Mouse (Mus musculus) small intestine, adult 2 months (tissue): ENCODE measurements around the gene Vegfd. TPM values are rescaled to one million over a fixed set of nuclear protein-coding genes. Genes with fewer than 3 reads are reported as not detected.

Source experiments
- H3K27ac ChIP-seq: fragments of 200-500 bp; 2 replicates; pipeline ENCODE4 v1.5.1; 2012; ENCODE audit warnings: low read depth, low read length, control low read depth, inconsistent platforms; ENCODE audit not compliant: insufficient read depth
- H3K27me3 ChIP-seq: fragments of 200-500 bp; 2 replicates; pipeline ENCODE4 v1.6.1; 2012; ENCODE audit warnings: mild to moderate bottlenecking, moderate library complexity, low read length, inconsistent platforms; ENCODE audit not compliant: control insufficient read depth, insufficient read depth
- H3K36me3 ChIP-seq: fragments of 200-500 bp; 2 replicates; pipeline ENCODE4 v1.6.1; 2012; ENCODE audit warnings: mild to moderate bottlenecking, low read length, control low read depth, inconsistent platforms; ENCODE audit not compliant: control insufficient read depth, insufficient read depth
- H3K4me1 ChIP-seq: fragments of 200-500 bp; 2 replicates; pipeline ENCODE4 v1.6.1; 2012; ENCODE audit warnings: low read length, inconsistent platforms, mixed read lengths; ENCODE audit not compliant: control insufficient read depth, insufficient read depth, insufficient read length
- H3K4me3 ChIP-seq: fragments of 200-500 bp; 2 replicates; pipeline ENCODE4 v1.5.1; 2012; ENCODE audit warnings: low read depth, mild to moderate bottlenecking, control low read depth, inconsistent platforms, low read length, moderate library complexity
- CTCF ChIP-seq: fragments of 200-500 bp; IDR thresholded peaks from 2 replicates; pipeline ENCODE4 v1.5.1; 2012; ENCODE audit warnings: low read depth, mild to moderate bottlenecking, control low read depth, inconsistent platforms, low read length, moderate library complexity, mixed read lengths; ENCODE audit not compliant: insufficient replicate concordance, insufficient read length; ENCODE audit errors: extremely low read depth
- POLR2A ChIP-seq: fragments of 200-500 bp; IDR thresholded peaks from 2 replicates; pipeline ENCODE4 v1.6.1; 2012; ENCODE audit warnings: low read depth, mild to moderate bottlenecking, control low read depth, inconsistent platforms, low read length, moderate library complexity
- WGBS: fragments of 180-500 bp; shearing (Covaris S2); methylation state at CpG from one replicate; pipeline ENCODE4 v1.1.7; 2018; 5-methylcytosine and 5-hydroxymethylcytosine counted together
- polyA plus RNA-seq: library from polyadenylated mRNA; depleted of rRNA; stranded (reverse); fragments of >200 nt; gene quantifications from 2 replicates; pipeline ENCODE4 v1.2.3, GENCODE M21; 2012; rRNA removed

Gene Vegfd
- polyA plus RNA-seq, result 0.36 and 0.46 TPM in 2 replicates

DNA sequence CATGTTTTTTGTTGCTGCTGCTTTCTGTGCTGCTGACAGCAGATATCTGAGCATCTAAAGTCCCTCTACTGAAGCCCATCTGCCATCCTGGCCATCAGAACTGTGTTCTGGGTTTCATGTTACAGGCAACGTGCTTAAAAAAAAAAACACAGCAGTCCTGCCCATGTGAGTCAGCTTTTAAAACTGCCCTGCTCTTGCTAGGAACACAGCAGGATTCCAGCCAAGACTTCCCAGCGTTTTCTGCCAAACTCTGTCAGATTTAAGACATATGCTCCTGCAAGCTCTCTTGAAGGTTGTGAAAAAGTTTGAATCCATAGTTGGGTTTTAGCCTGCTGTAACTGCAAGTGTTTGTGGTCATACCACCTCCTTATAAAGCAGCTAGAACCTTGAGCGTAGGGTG, at the start of gene Vegfd:
Gene Vegfd, plus strand, starts transcription at position 298 of the 400 bp plus-strand sequence.
- no peaks in the 10 kb centered on the region for H3K27me3 ChIP-seq
- H3K4me3 ChIP-seq, result no peak within 1 kb of the TSS
- H3K4me1 ChIP-seq, result no peaks in the 10 kb centered on the region
- 34% methylated on average over 3 of the region's 3 CpGs for WGBS
- H3K27ac ChIP-seq, result no peak within 1 kb of the TSS
- TF ChIP-seq CTCF (no peak), POLR2A (no peak)
- no peaks in the 10 kb centered on the region for H3K36me3 ChIP-seq

DNA sequence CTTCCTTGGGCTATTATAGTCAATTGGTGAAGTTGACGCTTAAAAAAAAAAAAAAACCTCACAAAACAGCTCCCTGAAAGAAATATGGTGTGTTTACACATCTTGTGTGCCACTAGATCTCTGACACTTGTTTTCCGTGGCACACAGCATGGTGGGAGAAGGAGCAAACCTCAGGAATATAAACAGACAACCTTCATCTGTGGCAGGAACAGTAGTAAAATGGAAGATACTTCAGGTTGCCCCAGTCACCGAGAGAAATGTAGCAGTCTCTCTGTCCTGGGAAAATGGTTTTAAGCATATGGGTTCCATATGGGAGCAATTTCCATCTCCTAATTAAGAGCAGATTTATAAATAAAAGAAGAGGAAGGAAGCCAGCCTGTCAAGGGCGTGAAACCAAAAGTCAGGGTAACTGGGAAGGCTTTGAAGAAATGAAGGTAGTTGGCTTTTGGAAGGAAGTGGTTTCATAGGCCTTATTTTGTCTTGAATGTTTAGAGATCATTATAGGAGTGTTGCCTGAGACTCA, 49.7 kb upstream of the Vegfd start:
- no peaks in the 10 kb centered on the region for H3K4me1 ChIP-seq
- no peaks in the 10 kb centered on the region for H3K27me3 ChIP-seq
- H3K4me3 ChIP-seq, result no peak overlapping the region
- WGBS, result 82% methylated on average over 4 of the region's 4 CpGs
- no peaks in the 10 kb centered on the region for H3K36me3 ChIP-seq
- no peak for TF ChIP-seq POLR2A
- no peak for TF ChIP-seq CTCF
- H3K27ac ChIP-seq, result no peak overlapping the region

DNA sequence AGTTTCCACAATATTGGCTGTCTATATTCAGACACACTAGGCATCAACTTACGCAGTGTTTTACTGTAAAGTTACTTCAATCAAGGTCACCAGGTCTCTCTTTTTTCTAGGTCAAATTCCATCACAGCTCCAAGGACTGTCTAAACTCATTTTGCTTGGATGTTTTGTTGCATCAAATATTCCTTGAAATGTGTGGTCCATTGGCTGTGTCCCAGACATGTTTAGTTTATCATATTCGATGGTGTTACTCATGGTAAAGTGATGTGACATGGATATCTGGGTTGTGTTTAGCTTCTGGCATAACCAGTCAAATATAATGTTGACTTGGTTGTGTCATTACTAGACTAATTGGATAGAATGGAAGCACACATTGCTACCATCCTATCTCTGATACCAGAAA, 42.8 kb upstream of the Vegfd start:
- Histone ChIP-seq H3K36me3 (no peaks in the 10 kb centered on the region), H3K27me3 (no peaks in the 10 kb centered on the region), H3K4me3 (no peak overlapping the region), H3K4me1 (no peaks in the 10 kb centered on the region), H3K27ac (no peak overlapping the region)
- 87% methylated on average over 2 of the region's 2 CpGs for WGBS
- no peak for TF ChIP-seq CTCF
- no peak for TF ChIP-seq POLR2A

DNA sequence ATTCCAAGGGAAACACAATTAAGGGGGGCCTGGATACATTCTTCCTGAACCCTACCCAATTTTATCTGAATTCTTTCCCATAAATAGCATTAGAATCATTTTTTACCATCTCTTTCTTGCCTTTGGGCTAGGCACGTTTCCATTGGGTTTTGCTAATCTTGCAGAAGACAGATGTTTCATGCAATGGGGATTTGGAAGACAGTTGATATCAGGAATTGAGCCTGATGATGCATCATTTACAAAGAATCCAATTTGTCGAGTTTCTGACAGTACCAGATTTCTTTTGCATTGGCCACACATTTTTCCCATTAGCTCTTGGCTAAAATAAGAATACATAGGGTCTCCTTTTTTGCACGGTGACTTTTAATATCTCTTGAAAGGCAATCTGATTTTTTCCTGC, 42.4 kb upstream of the Vegfd start:
- Histone ChIP-seq H3K36me3 (no peaks in the 10 kb centered on the region), H3K27me3 (no peaks in the 10 kb centered on the region), H3K27ac (no peak overlapping the region), H3K4me1 (no peaks in the 10 kb centered on the region), H3K4me3 (no peak overlapping the region)
- TF ChIP-seq POLR2A, result no peak
- TF ChIP-seq CTCF, result no peak
- WGBS, result 79% methylated on average over 3 of the region's 3 CpGs

DNA sequence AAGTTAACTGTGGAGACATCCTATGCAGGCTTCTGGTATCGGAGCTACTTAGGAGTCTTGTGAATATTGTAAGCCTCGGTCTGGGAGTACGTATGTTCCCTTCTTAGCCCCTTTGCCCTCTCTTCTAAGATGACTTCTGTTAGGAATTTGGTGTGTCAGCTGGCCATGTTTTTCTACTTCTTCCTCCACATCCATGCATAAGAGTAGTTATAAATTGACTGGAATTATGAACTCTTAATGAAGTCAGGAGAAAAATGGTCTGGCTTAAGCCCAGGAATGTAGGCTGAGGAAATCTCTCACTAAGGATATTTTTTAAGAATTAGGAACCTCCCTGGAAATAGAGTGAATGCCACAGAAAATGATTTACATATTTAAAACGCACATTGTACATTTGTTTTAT, 34.6 kb upstream of the Vegfd start:
- TF ChIP-seq CTCF, result no peak
- TF ChIP-seq POLR2A, result no peak
- Histone ChIP-seq H3K36me3 (no peaks in the 10 kb centered on the region), H3K27ac (no peak overlapping the region), H3K4me1 (no peaks in the 10 kb centered on the region), H3K4me3 (no peak overlapping the region), H3K27me3 (no peaks in the 10 kb centered on the region)
- WGBS, result 87% methylated on average over 4 of the region's 4 CpGs

DNA sequence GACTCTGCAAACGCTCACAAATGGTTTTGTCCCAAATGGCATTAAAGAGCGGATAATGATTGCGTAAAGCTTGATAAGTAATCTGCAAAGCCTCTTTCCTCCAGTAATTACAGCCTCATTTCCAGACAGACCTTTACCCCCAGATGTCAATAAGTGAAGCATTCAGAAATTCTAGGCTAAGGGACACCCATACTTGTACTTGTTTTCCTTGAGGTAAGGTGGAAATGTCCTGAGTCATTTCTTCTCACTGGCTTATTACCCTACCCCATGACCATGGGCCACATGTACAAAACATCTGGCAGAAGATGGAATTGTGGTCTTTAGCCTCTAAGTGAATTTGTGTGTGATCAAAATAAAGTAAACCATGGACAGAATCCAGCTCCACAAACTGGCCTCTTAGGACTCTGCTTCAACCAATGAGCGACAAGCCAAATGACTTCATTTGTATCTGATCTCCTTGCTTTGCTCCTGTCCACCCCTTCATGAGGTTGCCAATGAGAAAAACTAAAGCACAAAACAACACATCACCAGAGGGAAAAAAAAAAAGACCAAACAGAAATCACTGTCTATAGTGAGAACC, 27.7 kb upstream of the Vegfd start:
- WGBS, result 36% methylated on average over 4 of the region's 4 CpGs
- no peak for TF ChIP-seq CTCF
- TF ChIP-seq POLR2A, result no peak
- no peak overlapping the region for H3K27ac ChIP-seq
- no peak overlapping the region for H3K4me3 ChIP-seq
- no peaks in the 10 kb centered on the region for H3K36me3 ChIP-seq
- no peaks in the 10 kb centered on the region for H3K27me3 ChIP-seq
- no peaks in the 10 kb centered on the region for H3K4me1 ChIP-seq

DNA sequence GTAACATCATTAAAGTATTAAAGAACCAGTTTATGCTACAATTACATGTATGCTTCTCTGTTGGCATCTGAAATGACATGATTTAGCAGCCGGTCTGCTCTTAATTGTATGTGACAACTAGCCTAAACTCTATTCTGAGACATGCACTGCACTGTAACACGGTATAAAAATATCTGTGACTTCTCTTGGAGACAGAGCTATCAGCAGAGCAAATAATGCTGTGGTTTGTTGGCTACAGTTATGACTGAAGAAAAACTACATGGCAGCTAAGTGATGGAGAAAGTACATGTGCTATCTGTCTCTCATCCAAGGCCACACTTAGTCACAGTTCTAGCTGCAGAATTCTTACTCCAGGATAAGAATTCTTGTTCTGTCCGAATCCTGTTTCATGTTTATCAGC, 24.2 kb upstream of the Vegfd start:
- Histone ChIP-seq H3K27me3 (no peaks in the 10 kb centered on the region), H3K27ac (no peak overlapping the region), H3K4me3 (no peak overlapping the region), H3K4me1 (no peaks in the 10 kb centered on the region), H3K36me3 (no peaks in the 10 kb centered on the region)
- 80% methylated on average over 3 of the region's 3 CpGs for WGBS
- TF ChIP-seq POLR2A (no peak), CTCF (no peak)
